Mouse (Mus musculus) hindbrain, embryonic 15.5 days (tissue): ENCODE measurements at regions not wholly inside any gene's neighbourhood (a gene's known extent, or its start where the extent isn't known, plus 50 kb on each side); places are given as distances from the start of the nearest gene placed in this dataset.

Source experiments
- ATAC-seq: fragments of 200-750 bp; cut with Nextera tagmentation; 2 replicates; pipeline ENCODE4 v1.8.0; 2017; ENCODE audit warnings: low read depth, moderate number of reproducible peaks, moderate TSS enrichment; ENCODE audit not compliant: low FRiP score
- H3K27ac ChIP-seq: fragments of 300-500 bp; sonication (generic); replicated peaks from 2 replicates; pipeline ENCODE4 v1.5.1; 2015; ENCODE audit warnings: mild to moderate bottlenecking, inconsistent platforms
- H3K27me3 ChIP-seq: fragments of 300-500 bp; sonication (generic); 2 replicates; pipeline ENCODE4 v1.6.1; 2015; ENCODE audit warnings: control low read depth, inconsistent platforms
- H3K36me3 ChIP-seq: fragments of 300-500 bp; sonication (generic); 2 replicates; pipeline ENCODE4 v1.6.1; 2015; ENCODE audit warnings: control low read depth, inconsistent platforms
- H3K4me1 ChIP-seq: fragments of 300-500 bp; sonication (generic); replicated peaks from 2 replicates; pipeline ENCODE4 v1.6.1; 2015; ENCODE audit warnings: control low read depth, inconsistent platforms
- H3K4me2 ChIP-seq: fragments of 300-500 bp; sonication (generic); 2 replicates; pipeline ENCODE4 v1.6.1; 2015; ENCODE audit warnings: moderate library complexity, mild to moderate bottlenecking, inconsistent platforms
- H3K4me3 ChIP-seq: fragments of 300-500 bp; sonication (generic); 2 replicates; pipeline ENCODE4 v1.5.1; 2015; ENCODE audit warnings: mild to moderate bottlenecking, inconsistent platforms
- H3K9ac ChIP-seq: fragments of 300-500 bp; sonication (generic); 2 replicates; pipeline ENCODE4 v1.6.1; 2015; ENCODE audit warnings: inconsistent platforms
- H3K9me3 ChIP-seq: fragments of 300-500 bp; sonication (generic); 2 replicates; pipeline ENCODE4 v1.6.1; 2016; ENCODE audit warnings: control low read depth, inconsistent platforms
- whole genome bisulfite sequencing: fragments of 180-500 bp; shearing (Covaris S2); methylation state at CpG from one replicate; pipeline ENCODE4 v1.1.7; 2015; 5-methylcytosine and 5-hydroxymethylcytosine counted together

DNA sequence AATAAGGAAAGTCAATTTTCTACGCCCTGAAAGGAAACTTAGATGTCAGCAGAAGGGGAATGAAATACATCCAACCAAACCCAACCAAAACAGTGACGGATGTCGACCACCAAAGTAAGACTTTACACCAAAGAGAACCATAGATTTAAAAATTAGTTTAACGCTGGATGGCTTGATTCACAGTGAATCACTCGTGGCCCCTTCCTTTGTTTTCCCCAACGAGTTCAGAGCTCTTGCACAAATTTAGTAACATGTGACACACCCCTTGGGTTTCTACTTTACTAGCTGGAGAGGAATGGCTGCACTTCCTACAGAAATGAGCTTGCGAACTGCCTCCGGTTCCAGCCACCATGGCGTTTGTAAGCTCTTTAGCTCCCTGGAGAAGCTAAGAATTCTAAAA lies 74.2 kb downstream of the Tmem30b start:
- no peak overlapping the region for H3K4me3 ChIP-seq
- ATAC-seq = no peak
- no peaks in the 10 kb centered on the region for H3K9me3 ChIP-seq
- 0 out of 2 replicates have a peak, but pooled peaks cover 3% of the 10 kb centered on the region for H3K4me1 ChIP-seq
- 72% methylated on average over 9 of the region's 9 CpGs for WGBS
- no peaks in the 10 kb centered on the region for H3K27me3 ChIP-seq
- H3K4me2 ChIP-seq = no peak overlapping the region
- H3K36me3 ChIP-seq = no peaks in the 10 kb centered on the region
- H3K27ac ChIP-seq = no peak overlapping the region
- no peak overlapping the region for H3K9ac ChIP-seq

DNA sequence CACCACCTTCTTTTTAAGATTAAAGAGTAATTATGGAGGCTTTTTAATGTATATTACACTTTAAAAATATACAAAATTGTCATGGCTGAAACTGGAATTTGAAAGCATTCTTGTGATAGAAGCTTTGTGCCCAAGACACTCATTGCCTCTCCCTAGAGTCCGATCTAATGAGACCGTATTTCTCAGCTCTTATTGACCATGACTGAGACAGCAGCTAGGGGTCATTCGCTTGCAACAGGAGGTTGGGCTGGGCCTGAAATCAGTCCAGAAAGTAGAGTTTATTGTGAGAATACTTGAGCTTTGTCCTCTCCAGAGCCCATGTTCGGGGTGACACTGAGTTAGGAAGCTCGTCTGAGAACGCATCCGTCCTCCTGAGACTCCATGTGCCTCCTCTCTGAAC lies 79.7 kb downstream of the Tmem30b start:
- H3K9ac ChIP-seq = no peak overlapping the region
- H3K4me2 ChIP-seq = no peak overlapping the region
- no peaks in the 10 kb centered on the region for H3K27me3 ChIP-seq
- WGBS = 78% methylated on average over 7 of the region's 7 CpGs
- H3K36me3 ChIP-seq = no peaks in the 10 kb centered on the region
- no peak for ATAC-seq
- no peaks in the 10 kb centered on the region for H3K4me1 ChIP-seq
- H3K4me3 ChIP-seq = no peak overlapping the region
- H3K9me3 ChIP-seq = no peaks in the 10 kb centered on the region
- no peak overlapping the region for H3K27ac ChIP-seq

DNA sequence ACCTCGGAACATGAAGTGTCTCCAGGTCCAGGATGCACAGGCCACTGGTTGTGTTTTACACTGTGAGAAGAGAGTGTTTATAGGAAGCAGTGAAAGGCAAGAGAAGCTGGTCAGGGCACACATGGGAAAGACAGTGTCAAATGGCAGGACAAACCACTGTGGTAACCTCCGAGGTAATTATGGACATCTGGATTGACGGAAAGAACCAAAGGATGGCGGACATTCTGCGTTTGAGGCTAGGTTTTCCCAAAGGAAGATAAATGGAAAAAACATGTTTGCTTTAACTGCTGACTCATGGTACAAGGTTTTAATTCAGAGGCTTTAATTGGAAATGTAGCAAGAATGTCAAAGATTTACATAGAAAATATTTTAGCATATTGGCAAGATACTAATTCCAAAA lies 80.2 kb downstream of the Tmem30b start:
- Histone ChIP-seq H3K4me3 (no peak overlapping the region), H3K9ac (no peak overlapping the region), H3K27me3 (no peaks in the 10 kb centered on the region), H3K9me3 (no peaks in the 10 kb centered on the region), H3K4me1 (no peaks in the 10 kb centered on the region), H3K27ac (no peak overlapping the region), H3K36me3 (no peaks in the 10 kb centered on the region), H3K4me2 (no peak overlapping the region)
- no peak for ATAC-seq
- WGBS = 82% methylated on average over 5 of the region's 5 CpGs

DNA sequence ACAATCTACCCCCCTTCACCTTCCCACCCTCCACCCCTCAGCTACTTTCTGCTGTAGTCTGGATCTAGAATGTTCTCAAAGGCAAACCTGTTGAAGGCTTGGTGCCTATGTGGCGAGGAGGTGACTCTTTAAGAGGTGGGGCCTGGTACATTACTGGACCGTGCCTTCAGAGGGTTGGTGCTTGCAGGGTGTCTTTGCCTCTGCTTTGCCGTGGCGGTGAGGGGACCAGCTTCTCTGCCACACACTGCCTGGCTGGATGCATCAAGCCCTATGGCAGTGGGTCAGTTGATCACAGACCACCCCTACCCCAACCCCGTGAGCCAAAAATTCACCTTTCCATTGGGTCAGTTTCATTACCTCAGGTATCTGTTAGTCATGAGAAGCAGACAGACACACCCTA lies 81.9 kb downstream of the Tmem30b start:
- H3K4me1 ChIP-seq = 0 out of 2 replicates have a peak, but pooled peaks cover 2% of the 10 kb centered on the region
- H3K4me2 ChIP-seq = no peak overlapping the region
- WGBS = 87% methylated on average over 5 of the region's 5 CpGs
- no peaks in the 10 kb centered on the region for H3K27me3 ChIP-seq
- H3K9ac ChIP-seq = no peak overlapping the region
- no peaks in the 10 kb centered on the region for H3K36me3 ChIP-seq
- ATAC-seq = no peak
- H3K4me3 ChIP-seq = no peak overlapping the region
- no peak overlapping the region for H3K27ac ChIP-seq
- no peaks in the 10 kb centered on the region for H3K9me3 ChIP-seq

DNA sequence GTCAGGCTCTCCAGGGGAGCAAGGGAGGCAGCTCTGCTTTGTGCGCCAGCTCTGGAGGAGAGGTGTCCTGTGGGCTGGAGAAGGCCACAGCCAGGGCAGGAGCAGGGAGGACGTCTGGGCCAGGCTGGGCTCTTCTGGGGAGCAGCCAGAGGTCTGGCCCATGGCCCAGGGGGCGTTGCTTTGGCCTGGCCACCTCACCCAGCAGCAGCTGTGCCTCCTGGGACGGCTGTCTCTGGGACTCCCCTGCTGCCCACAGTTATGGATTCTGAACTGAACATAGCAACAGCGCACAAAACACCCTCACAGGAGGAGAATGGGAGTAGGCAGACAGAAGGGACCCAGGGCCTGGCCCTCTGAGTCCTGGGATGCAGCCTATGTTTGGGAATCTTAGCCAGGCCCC lies 84.1 kb downstream of the Tmem30b start:
- Histone ChIP-seq H3K4me1 (0 out of 2 replicates have a peak, but pooled peaks cover 2% of the 10 kb centered on the region), H3K27ac (no peak overlapping the region), H3K4me3 (no peak overlapping the region), H3K36me3 (no peaks in the 10 kb centered on the region), H3K27me3 (no peaks in the 10 kb centered on the region), H3K9me3 (no peaks in the 10 kb centered on the region), H3K4me2 (no peak overlapping the region), H3K9ac (no peak overlapping the region)
- 48% methylated on average over 5 of the region's 5 CpGs for WGBS
- ATAC-seq = no peak

DNA sequence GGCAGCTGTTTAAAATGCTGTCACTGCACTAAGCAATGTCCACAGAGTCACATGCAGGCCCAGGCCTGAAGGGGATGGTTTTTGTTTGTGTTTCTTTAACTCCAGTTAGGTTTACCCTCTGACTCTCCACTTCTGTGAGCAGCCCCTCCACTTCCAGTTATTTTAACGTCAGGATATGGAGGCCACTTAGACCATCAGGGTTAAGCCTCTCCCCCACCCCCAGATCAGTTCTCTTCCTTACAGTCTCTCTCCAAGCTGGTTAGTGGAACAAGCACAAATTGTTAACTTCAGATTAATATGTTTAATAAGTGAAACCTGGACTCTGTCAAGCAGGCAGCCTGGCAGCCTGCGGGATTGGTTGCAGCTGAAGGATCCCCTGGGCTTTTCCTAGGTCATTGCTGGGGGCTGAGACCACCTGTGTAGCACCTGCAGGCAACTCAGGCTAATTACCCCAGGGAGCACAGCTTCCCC lies 85.9 kb downstream of the Tmem30b start:
- WGBS = 31% methylated on average over 2 of the region's 2 CpGs
- H3K9me3 ChIP-seq = no peaks in the 10 kb centered on the region

DNA sequence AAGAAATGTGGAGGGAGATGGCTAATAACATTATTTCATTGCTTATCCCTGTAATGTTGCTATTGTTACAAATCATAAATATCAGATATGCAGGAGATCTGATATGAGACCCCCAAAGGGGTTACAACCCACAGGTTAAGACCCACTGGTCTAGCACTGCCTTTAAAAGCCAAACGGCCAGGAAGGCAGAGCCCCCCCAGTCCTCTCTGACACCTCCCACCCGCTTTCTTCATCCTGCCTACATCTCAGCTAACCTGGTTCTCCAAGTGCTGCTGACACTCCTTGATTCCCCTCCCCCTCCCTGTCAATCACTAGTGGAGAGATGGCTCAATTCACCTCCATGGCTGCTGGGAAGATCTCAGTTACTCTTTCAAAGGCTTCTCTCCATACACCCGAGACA lies 94.9 kb downstream of the Tmem30b start:
- ATAC-seq = no peak
- WGBS = 80% methylated on average over 3 of the region's 3 CpGs

More for the DNA sequence above, 85.9 kb downstream of the Tmem30b start:
- 0 out of 2 replicates have a peak, but pooled peaks cover 2% of the 10 kb centered on the region for H3K4me1 ChIP-seq
- H3K4me2 ChIP-seq = no peak overlapping the region
- no peak overlapping the region for H3K4me3 ChIP-seq
- ATAC-seq = no peak
- H3K9ac ChIP-seq = no peak overlapping the region
- no peaks in the 10 kb centered on the region for H3K36me3 ChIP-seq
- no peak overlapping the region for H3K27ac ChIP-seq
- H3K27me3 ChIP-seq = no peaks in the 10 kb centered on the region

DNA sequence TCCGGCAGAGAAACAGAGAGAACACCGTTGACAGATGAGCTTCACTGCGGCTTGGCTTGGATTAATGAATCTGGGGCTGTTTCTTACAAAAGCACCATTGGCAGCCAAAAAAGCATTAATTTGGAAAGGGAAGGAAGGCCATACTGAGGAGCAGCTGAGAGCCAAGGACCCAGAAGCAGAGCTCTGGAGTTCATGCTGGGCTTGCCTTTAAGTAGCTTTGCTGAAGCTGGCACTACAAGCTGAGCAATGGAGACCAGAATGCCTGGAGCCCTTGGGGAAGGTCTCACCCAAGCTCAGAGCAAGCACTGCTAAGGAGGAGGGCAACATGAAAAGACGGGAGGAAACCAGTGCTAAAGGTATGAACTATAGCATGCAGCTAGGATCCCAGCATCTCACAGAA lies 95.7 kb downstream of the Tmem30b start:
- H3K36me3 ChIP-seq = no peaks in the 10 kb centered on the region
- H3K4me2 ChIP-seq = no peak overlapping the region
- no peak overlapping the region for H3K4me3 ChIP-seq
- no peaks in the 10 kb centered on the region for H3K9me3 ChIP-seq
- no peak for ATAC-seq
- H3K27ac ChIP-seq = no peak overlapping the region
- H3K9ac ChIP-seq = no peak overlapping the region
- no peaks in the 10 kb centered on the region for H3K27me3 ChIP-seq
- 78% methylated on average over 4 of the region's 4 CpGs for WGBS
- no peaks in the 10 kb centered on the region for H3K4me1 ChIP-seq

More for the DNA sequence above, 94.9 kb downstream of the Tmem30b start:
- Histone ChIP-seq H3K36me3 (no peaks in the 10 kb centered on the region), H3K27ac (no peak overlapping the region), H3K27me3 (no peaks in the 10 kb centered on the region), H3K9me3 (no peaks in the 10 kb centered on the region), H3K4me3 (no peak overlapping the region), H3K4me2 (no peak overlapping the region), H3K4me1 (no peaks in the 10 kb centered on the region), H3K9ac (no peak overlapping the region)

DNA sequence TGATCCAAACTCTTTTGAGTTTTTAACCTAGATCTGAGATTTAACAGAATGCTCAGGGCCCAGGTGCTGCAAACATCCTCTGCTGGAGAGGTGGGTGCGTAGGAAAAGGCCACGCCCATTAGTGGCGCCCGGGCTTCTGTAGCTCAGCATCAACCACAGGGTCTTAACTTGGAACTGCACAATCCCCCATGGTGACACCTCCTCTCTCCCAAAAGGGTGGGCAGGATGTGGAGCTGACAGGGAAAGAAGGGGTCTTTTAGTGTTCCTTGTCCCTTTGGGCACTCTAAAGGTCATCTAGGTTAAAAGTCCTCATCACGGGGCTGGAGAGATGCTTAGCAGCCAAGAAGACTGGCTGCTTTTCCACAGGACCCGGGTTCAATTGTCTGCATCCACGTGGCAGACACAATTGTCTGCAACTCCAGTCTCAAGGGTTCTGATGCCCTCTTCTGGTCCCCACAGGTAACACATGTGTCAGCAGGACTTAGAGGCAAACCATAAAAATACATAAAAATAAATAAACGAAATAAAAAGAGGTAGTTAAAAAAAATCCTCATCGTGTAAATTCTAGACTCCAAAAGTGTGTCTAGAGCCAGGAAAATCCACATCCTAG lies 96.2 kb downstream of the Tmem30b start:
- 50% methylated on average over 9 of the region's 9 CpGs for WGBS
- ATAC-seq = no peak
- no peaks in the 10 kb centered on the region for H3K4me1 ChIP-seq

DNA sequence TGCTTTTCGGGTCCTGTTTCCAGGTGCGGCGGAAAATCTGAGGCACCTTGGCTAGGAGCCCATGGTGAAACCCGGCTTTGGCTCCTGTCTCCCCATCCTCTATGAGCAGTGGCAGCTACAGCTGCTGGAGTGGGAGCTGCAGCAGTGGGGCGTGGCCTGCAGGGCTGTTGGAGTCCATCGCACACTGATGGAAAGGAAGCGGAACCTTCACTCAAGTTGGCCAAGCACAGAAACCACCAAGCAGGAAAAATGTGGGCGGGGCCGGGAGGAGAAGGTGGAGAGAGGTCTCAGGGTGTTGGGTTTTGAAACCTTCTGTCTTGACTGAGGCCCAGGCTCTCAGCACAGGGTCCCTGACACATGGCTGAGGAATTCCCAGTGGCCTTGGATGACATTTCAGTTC lies 97.1 kb downstream of the Tmem30b start:
- H3K27ac ChIP-seq = no peak overlapping the region
- H3K9ac ChIP-seq = no peak overlapping the region
- H3K36me3 ChIP-seq = no peaks in the 10 kb centered on the region
- no peak overlapping the region for H3K4me3 ChIP-seq
- no peak overlapping the region for H3K4me2 ChIP-seq
- ATAC-seq = no peak
- WGBS = 78% methylated on average over 9 of the region's 9 CpGs
- no peaks in the 10 kb centered on the region for H3K4me1 ChIP-seq
- H3K27me3 ChIP-seq = no peaks in the 10 kb centered on the region
- H3K9me3 ChIP-seq = no peaks in the 10 kb centered on the region

More for the DNA sequence above, 96.2 kb downstream of the Tmem30b start:
- no peak overlapping the region for H3K4me2 ChIP-seq
- H3K27me3 ChIP-seq = no peaks in the 10 kb centered on the region
- H3K27ac ChIP-seq = no peak overlapping the region
- no peaks in the 10 kb centered on the region for H3K9me3 ChIP-seq
- H3K9ac ChIP-seq = no peak overlapping the region
- H3K4me3 ChIP-seq = no peak overlapping the region
- no peaks in the 10 kb centered on the region for H3K36me3 ChIP-seq

DNA sequence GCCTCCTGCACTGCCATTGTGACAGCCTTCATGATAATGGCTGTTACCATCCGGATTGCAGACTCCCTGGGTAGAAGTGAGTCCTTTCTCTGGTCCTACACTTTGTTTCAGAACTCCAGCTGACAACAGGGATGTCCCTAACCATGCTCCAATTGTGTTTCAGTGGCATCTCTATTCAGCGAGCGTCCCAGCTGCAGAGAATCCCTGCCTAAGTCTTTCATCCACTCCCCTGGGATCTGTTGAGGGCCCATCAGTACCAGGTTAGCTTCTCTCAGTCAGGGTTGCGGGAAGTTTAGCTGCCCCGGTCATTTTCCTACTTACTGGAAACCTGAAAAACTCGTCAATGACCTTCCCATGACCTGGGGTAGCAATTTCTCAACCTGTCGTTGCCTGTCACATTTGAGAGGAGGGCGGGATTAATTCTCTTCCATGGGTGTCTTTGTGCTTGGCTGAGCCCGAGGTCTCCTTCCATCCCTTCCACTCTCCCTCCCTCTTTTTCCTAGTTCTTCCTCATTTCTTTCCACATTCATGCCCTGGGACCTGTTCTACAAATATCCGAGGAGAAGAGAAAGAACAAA lies 97.7 kb downstream of the Tmem30b start:
- Histone ChIP-seq H3K27me3 (no peaks in the 10 kb centered on the region), H3K36me3 (no peaks in the 10 kb centered on the region), H3K4me1 (no peaks in the 10 kb centered on the region), H3K4me3 (no peak overlapping the region), H3K9me3 (no peaks in the 10 kb centered on the region), H3K4me2 (no peak overlapping the region), H3K27ac (no peak overlapping the region), H3K9ac (no peak overlapping the region)
- ATAC-seq = no peak
- WGBS = 39% methylated on average over 10 of the region's 10 CpGs

DNA sequence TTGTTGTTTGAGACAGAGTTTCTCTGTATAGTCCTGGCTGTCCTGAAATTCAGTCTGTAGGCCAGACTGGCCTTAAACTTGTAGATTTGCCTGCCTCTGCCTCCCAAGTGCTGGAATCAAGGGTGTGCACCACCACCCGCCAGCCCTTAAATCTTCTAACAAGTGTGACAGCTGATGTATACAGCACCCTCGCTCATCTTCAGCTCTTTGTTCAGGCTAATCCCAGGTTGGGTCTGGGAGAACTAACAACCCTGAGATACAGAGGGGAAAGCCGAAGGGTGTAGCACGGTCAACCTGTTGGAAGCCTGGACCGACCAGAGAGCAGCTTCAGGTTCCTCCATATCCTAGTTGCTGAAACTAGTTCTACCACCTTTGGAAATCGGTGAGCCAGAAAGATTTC lies 99.0 kb downstream of the Tmem30b start:
- Histone ChIP-seq H3K36me3 (no peaks in the 10 kb centered on the region), H3K9ac (no peak overlapping the region), H3K9me3 (no peaks in the 10 kb centered on the region), H3K4me2 (no peak overlapping the region), H3K27ac (no peak overlapping the region), H3K27me3 (no peaks in the 10 kb centered on the region), H3K4me1 (no peaks in the 10 kb centered on the region), H3K4me3 (no peak overlapping the region)
- 94% methylated on average over 6 of the region's 6 CpGs for WGBS
- no peak for ATAC-seq

DNA sequence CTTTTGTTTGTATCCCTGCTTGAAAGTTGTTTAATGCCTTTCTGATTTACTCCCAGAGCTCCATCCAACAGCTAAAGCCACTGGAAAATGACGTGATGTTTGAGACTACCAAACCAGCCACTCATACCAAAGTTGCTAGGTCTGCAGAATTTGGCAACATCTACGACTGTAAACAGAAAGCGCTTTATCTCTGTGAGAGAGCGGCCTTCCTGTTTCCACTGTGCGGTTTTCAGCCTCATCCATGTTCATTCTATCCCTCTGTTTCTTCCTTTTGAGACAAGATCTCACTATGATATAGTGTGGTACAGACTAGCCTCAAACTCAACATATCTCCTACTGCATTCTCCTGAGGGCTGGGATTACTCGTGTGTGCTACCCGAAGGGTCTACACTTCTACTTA lies 100.0 kb downstream of the Tmem30b start:
- ATAC-seq = no peak
- Histone ChIP-seq H3K4me3 (no peak overlapping the region), H3K9ac (no peak overlapping the region), H3K9me3 (no peaks in the 10 kb centered on the region), H3K27me3 (no peaks in the 10 kb centered on the region), H3K4me1 (no peaks in the 10 kb centered on the region), H3K4me2 (no peak overlapping the region), H3K36me3 (no peaks in the 10 kb centered on the region), H3K27ac (no peak overlapping the region)
- 90% methylated on average over 7 of the region's 7 CpGs for WGBS
